Mouse (Mus musculus) cerebellum, adult 2 months (tissue): ENCODE results near the gene Cd244a. TPM values are rescaled to one million over a fixed set of nuclear protein-coding genes. Genes with fewer than 3 reads are reported as not detected.

Experiments used
- DNase-seq, 2 experiments: peaks; one replicate each; pipeline ENCODE4 v3.0.0; 2021
- H3K27ac ChIP-seq: fragments of 200-500 bp; 2 replicates; pipeline ENCODE4 v1.5.1; 2012; ENCODE audit warnings: low read length, control low read depth, inconsistent platforms; ENCODE audit not compliant: insufficient read depth
- H3K27me3 ChIP-seq: fragments of 200-500 bp; 2 replicates; pipeline ENCODE4 v1.6.1; 2012; ENCODE audit warnings: inconsistent platforms, mild to moderate bottlenecking, low read length, moderate library complexity; ENCODE audit not compliant: control insufficient read depth, insufficient read depth
- H3K4me1 ChIP-seq: fragments of 200-500 bp; 2 replicates; pipeline ENCODE4 v1.6.1; 2011; ENCODE audit warnings: low read length; ENCODE audit not compliant: control insufficient read depth, insufficient read depth
- H3K4me3 ChIP-seq: fragments of 200-500 bp; replicated peaks from 2 replicates; pipeline ENCODE3; 2011; ENCODE audit warnings: mild to moderate bottlenecking, low read depth, low read length, control low read depth; ENCODE audit not compliant: insufficient read depth
- CTCF ChIP-seq: fragments of 200-500 bp; IDR thresholded peaks from 2 replicates; pipeline ENCODE4 v1.5.1; 2011; ENCODE audit warnings: low read depth, mild to moderate bottlenecking, control low read depth, low read length, moderate library complexity, borderline replicate concordance; ENCODE audit not compliant: insufficient read depth
- POLR2A ChIP-seq: fragments of 200-500 bp; IDR thresholded peaks from 2 replicates; pipeline ENCODE4 v1.6.1; 2011; ENCODE audit warnings: low read length, control low read depth, borderline replicate concordance; ENCODE audit not compliant: insufficient read depth
- WGBS: fragments of 180-500 bp; shearing (Covaris S2); methylation state at CpG from one replicate; pipeline ENCODE4 v1.1.7; 2018; 5-methylcytosine and 5-hydroxymethylcytosine counted together
- polyA plus RNA-seq: library from polyadenylated mRNA; depleted of rRNA; stranded (reverse); fragments of >200 nt; gene quantifications from 2 replicates; pipeline ENCODE4 v1.2.3, GENCODE M21; 2012

The Cd244a gene
- polyA plus RNA-seq, 1 experiment: not detected

- TF ChIP-seq CTCF: no peak
- no peak for TF ChIP-seq POLR2A
- DNase-seq: no peak
- H3K4me3 ChIP-seq: no peak overlapping the region
- no peaks in the 10 kb centered on the region for H3K4me1 ChIP-seq
- no peak overlapping the region for H3K27ac ChIP-seq
- 58% methylated on average over 2 of the region's 2 CpGs for WGBS
- no peaks in the 10 kb centered on the region for H3K27me3 ChIP-seq
Measured at GRCm38 (mm10) chr1:171584584-171584983, 25.6 kb downstream of the Cd244a start.

- Histone ChIP-seq H3K4me3 (no peak overlapping the region), H3K4me1 (no peaks in the 10 kb centered on the region), H3K27ac (no peak overlapping the region), H3K27me3 (no peaks in the 10 kb centered on the region)
- TF ChIP-seq CTCF: no peak
- TF ChIP-seq POLR2A: no peak
- 77% methylated on average over 3 of the region's 3 CpGs for WGBS
- DNase-seq: no peak
Measured at GRCm38 (mm10) chr1:171604686-171605085, 45.7 kb downstream of the Cd244a start.

GRCm38 (mm10) chr1:171606656-171607055, 47.7 kb downstream of the Cd244a start:
- Histone ChIP-seq H3K27me3 (no peaks in the 10 kb centered on the region), H3K27ac (no peak overlapping the region), H3K4me1 (no peaks in the 10 kb centered on the region), H3K4me3 (no peak overlapping the region)
- no peak for DNase-seq
- TF ChIP-seq POLR2A: no peak
- no peak for TF ChIP-seq CTCF
- 76% methylated on average over 3 of the region's 3 CpGs for WGBS

- DNase-seq: no peak
Measured at GRCm38 (mm10) chr1:171607176-171607575, 48.2 kb downstream of the Cd244a start, which contains the start of gene Ly9. Ly9 (minus strand) TSS chr1:171607410.

GRCm38 (mm10) chr1:171610026-171610425, 51.0 kb downstream of the Cd244a start:
- 91% methylated on average over 2 of the region's 2 CpGs for WGBS
- Histone ChIP-seq H3K27me3 (no peaks in the 10 kb centered on the region), H3K4me1 (no peaks in the 10 kb centered on the region), H3K27ac (no peak overlapping the region), H3K4me3 (no peak overlapping the region)
- TF ChIP-seq POLR2A (no peak), CTCF (no peak)
- no peak for DNase-seq

More at GRCm38 (mm10) chr1:171607176-171607575, 48.2 kb downstream of the Cd244a start, which contains the start of gene Ly9:
- TF ChIP-seq POLR2A: no peak
- no peak for TF ChIP-seq CTCF
- WGBS: 87% methylated on average over 9 of the region's 9 CpGs
- H3K27ac ChIP-seq: no peak within 1 kb of the TSS
- H3K27me3 ChIP-seq: no peaks in the 10 kb centered on the region
- H3K4me1 ChIP-seq: no peaks in the 10 kb centered on the region
- no peak within 1 kb of the TSS for H3K4me3 ChIP-seq

- no peaks in the 10 kb centered on the region for H3K27me3 ChIP-seq
- DNase-seq: no peak
- WGBS: 45% methylated on average over 1 of the region's 1 CpGs
- no peaks in the 10 kb centered on the region for H3K4me1 ChIP-seq
- no peak overlapping the region for H3K27ac ChIP-seq
- no peak overlapping the region for H3K4me3 ChIP-seq
- TF ChIP-seq POLR2A: no peak
- no peak for TF ChIP-seq CTCF
Measured at GRCm38 (mm10) chr1:171610781-171611180, 51.8 kb downstream of the Cd244a start.

GRCm38 (mm10) chr1:171613962-171614361, 55.0 kb downstream of the Cd244a start:
- H3K27me3 ChIP-seq: no peaks in the 10 kb centered on the region
- H3K4me1 ChIP-seq: peaks cover 5% of the 10 kb centered on the region
- H3K27ac ChIP-seq: no peak overlapping the region
- H3K4me3 ChIP-seq: no peak overlapping the region
- DNase-seq: no peak
- WGBS: 25% methylated on average over 2 of the region's 2 CpGs
- no peak for TF ChIP-seq POLR2A
- no peak for TF ChIP-seq CTCF

- Histone ChIP-seq H3K4me3 (no peak overlapping the region), H3K27ac (no peak overlapping the region), H3K4me1 (peaks cover 5% of the 10 kb centered on the region), H3K27me3 (no peaks in the 10 kb centered on the region)
- no peak for DNase-seq
- WGBS: 21% methylated on average over 11 of the region's 11 CpGs
- TF ChIP-seq CTCF (no peak), POLR2A (no peak)
Measured at GRCm38 (mm10) chr1:171616881-171617515, 58.0 kb downstream of the Cd244a start.
